Mouse (Mus musculus) limb, embryonic 14.5 days (tissue): ENCODE results near the gene 2010111I01Rik. TPM values are rescaled to one million over a fixed set of nuclear protein-coding genes. Genes with fewer than 3 reads are reported as not detected.

Experiments
- ATAC-seq: fragments of 200-750 bp; cut with Nextera tagmentation; 2 replicates; pipeline ENCODE4 v1.8.0; 2017; ENCODE audit warnings: low read depth, moderate number of reproducible peaks, moderate TSS enrichment; ENCODE audit not compliant: low FRiP score
- DNase-seq: peaks from one replicate; pipeline ENCODE4 v3.0.0-alpha.2; 2015; ENCODE audit warnings: low spot score
- H3K27ac ChIP-seq: fragments of 300-500 bp; sonication (generic); replicated peaks from 2 replicates; pipeline ENCODE4 v1.5.1; 2014; ENCODE audit warnings: low read depth, mild to moderate bottlenecking, low read length, moderate library complexity, mixed read lengths
- H3K27me3 ChIP-seq: fragments of 300-500 bp; sonication (generic); 2 replicates; pipeline ENCODE4 v1.6.1; 2014; ENCODE audit warnings: low read length, mixed read lengths; ENCODE audit not compliant: control insufficient read depth, insufficient read depth
- H3K36me3 ChIP-seq: fragments of 300-500 bp; sonication (generic); 2 replicates; pipeline ENCODE4 v1.6.1; 2014; ENCODE audit warnings: mild to moderate bottlenecking, low read length, moderate library complexity, mixed read lengths; ENCODE audit not compliant: control insufficient read depth, insufficient read depth
- H3K4me1 ChIP-seq: fragments of 300-500 bp; sonication (generic); 2 replicates; pipeline ENCODE4 v1.6.1; 2014; ENCODE audit warnings: antibody characterized with exemption, low read length, mixed read lengths; ENCODE audit not compliant: control insufficient read depth, insufficient read depth
- H3K4me2 ChIP-seq: fragments of 300-500 bp; sonication (generic); replicated peaks from 2 replicates; pipeline ENCODE4 v1.6.1; 2014; ENCODE audit warnings: low read depth, mild to moderate bottlenecking, low read length, moderate library complexity; ENCODE audit not compliant: severe bottlenecking
- H3K4me3 ChIP-seq: fragments of 300-500 bp; sonication (generic); replicated peaks from 2 replicates; pipeline ENCODE4 v1.5.1; 2014; ENCODE audit warnings: low read length
- H3K9ac ChIP-seq: fragments of 300-500 bp; sonication (generic); 2 replicates; pipeline ENCODE4 v1.6.1; 2014; ENCODE audit warnings: mild to moderate bottlenecking, low read depth, low read length, moderate library complexity; ENCODE audit not compliant: severe bottlenecking
- H3K9me3 ChIP-seq: fragments of 300-500 bp; sonication (generic); 2 replicates; pipeline ENCODE4 v1.6.1; 2016; ENCODE audit warnings: low read length; ENCODE audit not compliant: control insufficient read depth
- POLR2A ChIP-seq: fragments of 200-500 bp; IDR thresholded peaks from 2 replicates; pipeline ENCODE4 v1.8.0; 2012; ENCODE audit warnings: inconsistent platforms, mild to moderate bottlenecking, moderate library complexity, borderline replicate concordance; ENCODE audit not compliant: insufficient read depth, insufficient read length; ENCODE audit errors: extremely low read depth
- WGBS: fragments of 180-500 bp; shearing (Covaris S2); extraction: QIAGEN DNeasy Blood & Tissue Kit; methylation state at CpG from one replicate; pipeline ENCODE4 v1.1.7; 2014; 5-methylcytosine and 5-hydroxymethylcytosine counted together
- polyA plus RNA-seq, 2 experiments: library from polyadenylated mRNA; depleted of rRNA in 1 of 2; stranded (reverse) in 1 of 2; unstranded in 1 of 2; fragments of >200 nt; fragmentation: Nextera tagmentation in 1 of 2; extraction: Ambion mirVana in 1 of 2; gene quantifications; 2 replicates each; pipeline versions ENCODE4 v1.2.1 to v1.2.3; 2012 to 2014

2010111I01Rik gene
- polyA plus RNA-seq, 2 experiments, result 231 to 255 TPM

GRCm38 (mm10) chr13:63256807-63257206, 292.1 kb downstream of the 2010111I01Rik start:
- WGBS, result 65% methylated on average over 7 of the region's 7 CpGs
- no peaks in the 10 kb centered on the region for H3K27me3 ChIP-seq
- no peak overlapping the region; the same call in 1 of the 2 replicates for H3K27ac ChIP-seq
- no peak for TF ChIP-seq POLR2A
- DNase-seq (no peak), ATAC-seq (peak; percentile 60)
- no peak overlapping the region for H3K4me3 ChIP-seq
- peaks cover 55% of the 10 kb centered on the region for H3K36me3 ChIP-seq
- H3K9me3 ChIP-seq, result no peaks in the 10 kb centered on the region; the same call in 1 of the 2 replicates
- H3K4me1 ChIP-seq, result peaks cover 81% of the 10 kb centered on the region
- no peak overlapping the region for H3K9ac ChIP-seq
- no peak overlapping the region for H3K4me2 ChIP-seq

- Histone ChIP-seq H3K4me3 (no peak overlapping the region), H3K9me3 (no peaks in the 10 kb centered on the region; the same call in 1 of the 2 replicates), H3K27me3 (no peaks in the 10 kb centered on the region), H3K27ac (no peak overlapping the region; the same call in 1 of the 2 replicates), H3K36me3 (peaks cover 67% of the 10 kb centered on the region), H3K9ac (no peak overlapping the region), H3K4me2 (no peak overlapping the region; the same call in 1 of the 2 replicates), H3K4me1 (peaks cover 71% of the 10 kb centered on the region)
- DNase-seq (no peak), ATAC-seq (no peak)
- no peak for TF ChIP-seq POLR2A
- 27% methylated on average over 6 of the region's 6 CpGs for WGBS
These were observed 293.5 kb downstream of the 2010111I01Rik start for GRCm38 (mm10) chr13:63258167-63258582.

GRCm38 (mm10) chr13:63258671-63259070, 294.0 kb downstream of the 2010111I01Rik start:
- DNase-seq (no peak), ATAC-seq (no peak)
- Histone ChIP-seq H3K9ac (peak overlapping the region; percentile 28; the same call in 1 of the 2 replicates), H3K9me3 (no peaks in the 10 kb centered on the region; the same call in 1 of the 2 replicates), H3K36me3 (peaks cover 69% of the 10 kb centered on the region), H3K27ac (0 out of 2 replicates have a peak overlapping the region, but pooled peaks have one; percentile 13), H3K4me2 (no peak overlapping the region; the same call in 1 of the 2 replicates), H3K4me3 (no peak overlapping the region), H3K27me3 (no peaks in the 10 kb centered on the region), H3K4me1 (peaks cover 67% of the 10 kb centered on the region)
- WGBS, result 48% methylated on average over 4 of the region's 4 CpGs
- no peak for TF ChIP-seq POLR2A

GRCm38 (mm10) chr13:63260133-63260532, 295.4 kb downstream of the 2010111I01Rik start:
- Histone ChIP-seq H3K4me1 (peaks cover 65% of the 10 kb centered on the region), H3K27me3 (no peaks in the 10 kb centered on the region), H3K27ac (peak overlapping the region; percentile 52), H3K9ac (no peak overlapping the region), H3K9me3 (no peaks in the 10 kb centered on the region; the same call in 1 of the 2 replicates), H3K36me3 (peaks cover 60% of the 10 kb centered on the region), H3K4me2 (peak overlapping the region; percentile 10; the same call in 1 of the 2 replicates), H3K4me3 (no peak overlapping the region)
- TF ChIP-seq POLR2A, result no peak
- no peak for DNase-seq
- ATAC-seq, result no peak
- WGBS, result 15% methylated on average over 4 of the region's 4 CpGs

- Histone ChIP-seq H3K36me3 (peaks cover 57% of the 10 kb centered on the region), H3K9me3 (no peaks in the 10 kb centered on the region; the same call in 1 of the 2 replicates), H3K4me3 (no peak overlapping the region), H3K4me1 (peaks cover 56% of the 10 kb centered on the region), H3K9ac (no peak overlapping the region), H3K4me2 (peak overlapping the region; percentile 10), H3K27me3 (no peaks in the 10 kb centered on the region), H3K27ac (peak overlapping the region; percentile 52)
- 54% methylated on average over 18 of the region's 18 CpGs for WGBS
- ATAC-seq (no peak), DNase-seq (no peak)
- no peak for TF ChIP-seq POLR2A
These were observed 296.3 kb downstream of the 2010111I01Rik start for GRCm38 (mm10) chr13:63260753-63261631.
